Mouse (Mus musculus) cerebellum, adult 2 months (tissue): ENCODE measurements around the gene Stard10. TPM values are rescaled to one million over a fixed set of nuclear protein-coding genes. Genes with fewer than 3 reads are reported as not detected.

Source experiments
- DNase-seq, 2 experiments: peaks; one replicate each; pipeline ENCODE4 v3.0.0; 2021
- H3K27ac ChIP-seq: fragments of 200-500 bp; 2 replicates; pipeline ENCODE4 v1.5.1; 2012; ENCODE audit warnings: low read length, control low read depth, inconsistent platforms; ENCODE audit not compliant: insufficient read depth
- H3K27me3 ChIP-seq: fragments of 200-500 bp; 2 replicates; pipeline ENCODE4 v1.6.1; 2012; ENCODE audit warnings: inconsistent platforms, mild to moderate bottlenecking, low read length, moderate library complexity; ENCODE audit not compliant: control insufficient read depth, insufficient read depth
- H3K4me1 ChIP-seq: fragments of 200-500 bp; 2 replicates; pipeline ENCODE4 v1.6.1; 2011; ENCODE audit warnings: low read length; ENCODE audit not compliant: control insufficient read depth, insufficient read depth
- H3K4me3 ChIP-seq: fragments of 200-500 bp; replicated peaks from 2 replicates; pipeline ENCODE3; 2011; ENCODE audit warnings: mild to moderate bottlenecking, low read depth, low read length, control low read depth; ENCODE audit not compliant: insufficient read depth
- CTCF ChIP-seq: fragments of 200-500 bp; IDR thresholded peaks from 2 replicates; pipeline ENCODE4 v1.5.1; 2011; ENCODE audit warnings: low read depth, mild to moderate bottlenecking, control low read depth, low read length, moderate library complexity, borderline replicate concordance; ENCODE audit not compliant: insufficient read depth
- POLR2A ChIP-seq: fragments of 200-500 bp; IDR thresholded peaks from 2 replicates; pipeline ENCODE4 v1.6.1; 2011; ENCODE audit warnings: low read length, control low read depth, borderline replicate concordance; ENCODE audit not compliant: insufficient read depth
- WGBS: fragments of 180-500 bp; shearing (Covaris S2); methylation state at CpG from one replicate; pipeline ENCODE4 v1.1.7; 2018; 5-methylcytosine and 5-hydroxymethylcytosine counted together
- polyA plus RNA-seq: library from polyadenylated mRNA; depleted of rRNA; stranded (reverse); fragments of >200 nt; gene quantifications from 2 replicates; pipeline ENCODE4 v1.2.3, GENCODE M21; 2012

Stard10 gene
- polyA plus RNA-seq, 1 experiment = 123 TPM

- DNase-seq = peak; percentile 65 to 83
- 14% methylated on average over 3 of the region's 3 CpGs for WGBS
- Histone ChIP-seq H3K4me3 (no peak overlapping the region), H3K4me1 (peaks cover 52% of the 10 kb centered on the region), H3K27ac (no peak overlapping the region), H3K27me3 (no peaks in the 10 kb centered on the region)
- no peak for TF ChIP-seq POLR2A
- no peak for TF ChIP-seq CTCF
Observed at GRCm38 (mm10) chr7:101337401-101337800, 20.5 kb downstream of the Stard10 start.

- TF ChIP-seq CTCF = no peak
- TF ChIP-seq POLR2A = no peak
- WGBS = 56% methylated on average over 6 of the region's 6 CpGs
- Histone ChIP-seq H3K4me1 (peaks cover 45% of the 10 kb centered on the region), H3K27ac (no peak overlapping the region), H3K4me3 (no peak overlapping the region), H3K27me3 (no peaks in the 10 kb centered on the region)
- no peak for DNase-seq
Observed at GRCm38 (mm10) chr7:101341405-101341804, 24.5 kb downstream of the Stard10 start.

DNA sequence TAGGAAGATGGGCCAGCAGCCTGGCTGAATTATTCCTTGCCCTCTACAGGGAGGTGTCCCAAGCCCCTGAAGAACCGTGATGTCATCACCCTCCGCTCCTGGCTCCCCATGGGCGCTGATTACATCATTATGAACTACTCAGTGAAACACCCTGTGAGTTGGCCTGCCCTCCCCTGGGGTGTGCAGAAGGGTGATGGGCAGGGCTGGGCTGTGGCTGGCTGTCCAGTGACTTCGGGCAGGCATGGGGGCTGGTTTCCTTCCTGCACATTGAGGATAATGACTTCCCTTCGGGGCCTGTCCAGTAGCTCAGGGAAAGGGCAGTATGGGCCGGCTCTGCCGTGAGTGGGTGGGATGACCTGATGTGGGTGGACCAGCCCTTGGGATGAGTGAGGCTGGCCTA lies 26.2 kb downstream of the Stard10 start:
- Histone ChIP-seq H3K27ac (no peak overlapping the region), H3K4me1 (peaks cover 34% of the 10 kb centered on the region), H3K27me3 (no peaks in the 10 kb centered on the region), H3K4me3 (no peak overlapping the region)
- no peak for DNase-seq
- TF ChIP-seq POLR2A (no peak), CTCF (no peak)
- 82% methylated on average over 7 of the region's 7 CpGs for WGBS

DNA sequence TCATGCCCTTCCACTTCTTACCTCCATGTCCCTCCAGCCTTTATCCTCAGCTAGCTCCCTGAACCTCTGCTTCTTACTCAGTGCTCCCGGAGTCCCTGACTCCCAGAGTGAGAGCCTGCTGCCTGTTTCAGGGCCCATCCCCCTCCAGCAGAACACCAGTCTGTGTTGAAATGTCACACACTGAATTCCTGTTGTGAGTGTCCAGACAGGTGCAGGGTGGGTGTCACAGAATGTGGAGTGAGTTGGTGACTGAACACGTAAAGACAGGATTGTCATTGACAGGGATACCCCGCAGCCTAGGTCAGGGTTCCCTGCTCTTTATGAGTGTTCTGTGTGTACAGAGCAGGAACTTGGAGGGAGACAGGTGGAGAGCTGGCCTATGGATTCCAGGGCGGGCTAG lies 28.0 kb downstream of the Stard10 start:
- no peak overlapping the region for H3K4me3 ChIP-seq
- no peak overlapping the region for H3K27ac ChIP-seq
- H3K27me3 ChIP-seq = no peaks in the 10 kb centered on the region
- WGBS = 79% methylated on average over 4 of the region's 4 CpGs
- DNase-seq = no peak
- peaks cover 21% of the 10 kb centered on the region for H3K4me1 ChIP-seq
- TF ChIP-seq CTCF = no peak
- TF ChIP-seq POLR2A = no peak

DNA sequence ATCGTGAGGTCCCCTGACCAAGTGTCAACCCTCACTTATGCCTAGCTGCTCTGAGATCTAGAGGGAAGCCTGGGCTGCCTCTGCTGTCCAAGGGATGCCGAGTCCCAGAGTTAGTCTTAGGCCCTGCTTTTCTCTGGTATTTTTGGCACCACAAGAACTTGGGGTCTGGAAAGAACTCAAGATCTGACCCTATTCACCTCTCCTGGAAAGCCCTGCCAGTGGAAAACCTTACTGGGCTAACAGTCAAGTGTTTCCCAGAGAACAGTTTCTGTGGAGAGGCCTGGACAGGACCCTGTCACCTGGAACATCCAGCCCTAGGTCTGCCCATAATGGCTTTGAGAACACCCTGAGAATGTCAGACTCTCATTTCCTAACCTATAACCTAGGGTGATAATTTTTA lies 30.1 kb downstream of the Stard10 start:
- Histone ChIP-seq H3K27ac (no peak overlapping the region), H3K4me1 (peaks cover 14% of the 10 kb centered on the region), H3K4me3 (no peak overlapping the region), H3K27me3 (no peaks in the 10 kb centered on the region)
- no peak for TF ChIP-seq POLR2A
- TF ChIP-seq CTCF = no peak
- DNase-seq = no peak
- WGBS = 85% methylated on average over 2 of the region's 2 CpGs

DNA sequence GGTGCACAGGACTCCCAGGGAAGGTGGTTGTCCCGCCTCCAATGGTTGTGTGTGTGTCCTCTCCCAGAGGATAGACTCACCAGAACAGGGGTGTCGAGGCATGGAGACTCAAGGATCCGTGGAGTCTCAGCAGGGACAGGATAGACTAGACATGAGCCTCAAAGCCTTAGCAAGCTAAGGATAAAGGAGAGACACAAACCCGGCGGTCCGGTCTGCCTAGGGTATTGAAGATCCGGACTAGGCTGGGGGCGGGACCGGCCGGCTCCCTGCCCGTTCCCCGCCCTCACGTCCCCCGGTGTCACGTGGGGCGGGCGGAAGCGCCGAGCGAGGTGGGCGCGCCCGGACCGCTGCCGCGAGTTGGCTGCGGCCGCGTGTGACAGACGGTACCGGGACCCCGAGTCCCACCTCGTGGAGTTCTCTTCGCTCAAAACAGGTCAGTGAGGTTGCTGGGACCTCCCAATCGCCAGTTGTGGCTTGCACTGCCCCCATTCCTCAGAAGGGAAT lies 30.9 kb downstream of the Stard10 start, which contains the start of gene Arap1:
Gene Arap1, plus strand, starts transcription at position 301 of the 504 bp plus-strand sequence.
- DNase-seq = no peak
- no peak within 1 kb of the TSS for H3K27ac ChIP-seq
- 2% methylated on average over 35 of the region's 35 CpGs for WGBS
- peaks cover 11% of the 10 kb centered on the region for H3K4me1 ChIP-seq
- H3K4me3 ChIP-seq = peak within 1 kb of the TSS; percentile 27
- TF ChIP-seq CTCF (no peak), POLR2A (no peak)
- no peaks in the 10 kb centered on the region for H3K27me3 ChIP-seq

DNA sequence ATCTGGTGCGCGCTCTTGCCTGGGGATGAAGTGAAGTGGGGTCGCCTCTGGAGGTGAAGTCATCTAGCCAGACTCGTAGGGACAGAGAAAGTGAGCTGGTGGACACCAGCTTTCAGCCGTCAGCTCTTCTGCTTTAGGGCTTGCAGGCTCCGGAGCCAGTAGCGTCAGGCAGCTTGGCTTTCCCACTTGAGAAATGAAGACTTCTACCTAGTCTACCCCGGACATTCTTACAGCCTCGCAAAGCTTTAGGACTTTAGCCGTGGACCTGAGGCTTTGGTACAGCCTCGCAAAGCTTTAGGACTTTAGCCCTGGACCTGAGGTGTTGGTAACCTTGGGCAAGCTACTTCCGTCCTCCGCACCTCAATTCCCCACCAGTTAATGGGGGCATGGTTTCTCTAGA lies 31.4 kb downstream of the Stard10 start:
- 9% methylated on average over 13 of the region's 13 CpGs for WGBS
- no peak for DNase-seq
- Histone ChIP-seq H3K27ac (no peak overlapping the region), H3K4me3 (peak overlapping the region; percentile 27), H3K4me1 (peaks cover 10% of the 10 kb centered on the region), H3K27me3 (no peaks in the 10 kb centered on the region)
- TF ChIP-seq POLR2A (no peak), CTCF (no peak)

DNA sequence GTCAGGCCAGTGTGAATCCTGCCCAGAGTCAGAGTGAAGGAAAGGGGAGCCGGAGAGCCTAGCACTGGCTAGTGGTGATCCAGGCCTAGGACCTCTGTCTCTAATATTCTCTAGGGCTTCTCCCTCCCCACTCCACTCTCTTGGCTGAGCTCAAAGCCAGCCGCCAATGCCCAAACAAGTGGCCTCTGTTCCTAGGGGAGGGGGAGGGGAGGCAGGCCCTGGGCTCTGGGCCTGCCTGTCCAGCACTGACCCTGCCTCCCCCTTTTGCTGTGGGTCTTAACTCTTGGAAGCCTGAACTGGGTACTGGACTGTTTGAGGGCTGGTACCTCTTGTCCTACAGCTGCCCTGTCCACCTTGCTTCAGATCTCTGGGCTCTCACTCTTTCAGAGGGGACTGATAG lies 33.0 kb downstream of the Stard10 start:
- peak in 1 of 2 experiments; percentile 54 for DNase-seq
- TF ChIP-seq CTCF = no peak
- no peak for TF ChIP-seq POLR2A
- 66% methylated on average over 2 of the region's 2 CpGs for WGBS
- Histone ChIP-seq H3K27me3 (no peaks in the 10 kb centered on the region), H3K4me1 (peaks cover 10% of the 10 kb centered on the region), H3K4me3 (no peak overlapping the region), H3K27ac (peak overlapping the region; percentile 63; the same call in 1 of the 2 replicates)
